Mouse (Mus musculus) adrenal gland, adult 2 months (tissue): ENCODE measurements around the gene Gucy2e. TPM values are rescaled to one million over a fixed set of nuclear protein-coding genes. Genes with fewer than 3 reads are reported as not detected.
A peak's percentile ranks its signal among the peaks of the same experiment; 100 is the strongest.

Experiments
- DNase-seq: peaks from one replicate; pipeline ENCODE4 v3.0.0; 2021
- polyA plus RNA-seq: library from polyadenylated mRNA; depleted of rRNA; stranded (reverse); fragments of >200 nt; gene quantifications from 2 replicates; pipeline ENCODE4 v1.2.3, GENCODE M21; 2012
- total RNA-seq, 2 experiments: library from RNA; stranded (reverse); gene quantifications; 2 replicates each; pipeline ENCODE4 v1.2.3; 2021

Gucy2e gene
- total and polyA plus RNA-seq, 3 experiments = not detected

DNA sequence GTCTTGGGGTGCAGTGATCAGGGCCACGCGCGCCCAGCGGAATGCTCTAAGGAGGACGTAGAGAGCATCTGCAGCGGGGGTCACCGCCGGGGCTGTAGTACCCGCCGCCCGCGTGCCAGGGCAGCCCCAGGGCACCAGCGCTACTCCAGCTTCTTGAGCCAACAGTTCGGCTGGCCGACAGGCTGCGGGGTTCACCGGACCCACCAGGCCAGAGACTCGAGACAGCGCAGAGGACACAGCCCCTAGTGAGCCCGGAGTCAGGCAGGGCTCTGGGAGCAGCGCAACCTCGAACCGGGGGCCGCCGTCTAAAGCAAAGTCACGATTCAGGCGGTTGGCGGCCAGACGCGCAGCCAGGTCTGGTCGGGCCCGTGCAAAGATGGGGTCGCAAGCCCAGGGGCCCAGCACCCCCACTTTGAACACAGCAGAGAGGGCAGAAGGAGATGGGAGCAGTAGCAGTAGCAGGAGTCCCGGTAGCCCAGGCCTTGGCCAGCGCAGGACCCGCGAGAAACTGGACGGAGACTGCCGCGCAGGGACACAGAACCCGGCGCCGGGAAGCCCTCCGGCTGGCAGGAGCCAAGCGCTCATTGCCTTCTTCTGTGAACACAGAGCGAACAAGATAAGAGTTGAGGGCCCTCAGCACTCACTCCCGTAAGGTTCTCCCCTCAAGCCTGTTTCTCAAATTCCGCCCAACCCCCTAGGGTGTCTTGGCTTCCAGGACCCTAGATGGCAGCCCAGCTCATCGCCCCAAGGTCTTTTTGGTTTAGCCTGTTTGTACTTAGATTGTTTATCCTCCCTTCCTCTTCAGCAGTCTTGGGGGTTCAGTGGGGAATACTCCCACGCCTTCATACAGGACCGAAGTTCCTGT lies 543 bp downstream of the Gucy2e start:
- no peak for DNase-seq

DNA sequence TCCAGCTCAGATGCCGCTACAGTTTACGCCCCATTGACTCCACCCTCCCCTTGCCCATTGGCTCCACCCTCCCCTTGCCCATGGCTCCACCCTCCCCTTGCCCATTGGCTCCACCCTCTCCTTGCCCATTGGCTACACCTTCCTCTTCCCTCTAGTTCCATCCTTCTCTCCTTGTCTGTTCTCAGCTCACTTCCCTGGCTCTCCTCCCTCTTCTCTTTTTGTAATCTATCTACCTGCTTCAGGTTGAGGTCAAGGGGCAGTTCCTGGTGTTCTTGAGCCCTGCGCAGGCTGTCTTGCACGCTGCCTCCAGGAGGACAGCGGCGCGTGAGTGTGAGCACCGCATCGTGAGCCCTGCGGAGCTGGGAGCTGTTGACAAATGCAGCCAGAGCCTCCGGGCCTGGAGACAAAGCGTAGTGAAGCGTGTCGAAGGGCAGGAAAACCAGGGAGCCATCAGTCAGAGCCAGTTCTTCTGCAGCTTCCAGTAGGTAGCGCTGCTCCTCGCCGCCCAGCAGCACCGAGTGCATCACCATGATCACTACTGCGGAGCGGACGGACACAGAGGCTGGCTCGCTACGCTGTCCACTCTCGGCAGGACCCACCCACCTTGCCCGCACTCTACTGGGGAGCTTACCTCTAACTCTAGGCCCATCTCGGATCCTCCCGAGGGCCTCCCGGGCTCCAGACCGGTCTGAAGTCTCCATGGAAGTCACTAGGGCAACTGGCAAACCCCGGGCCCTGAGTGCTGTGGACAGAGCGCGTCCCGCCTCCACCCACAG lies 1.4 kb downstream of the Gucy2e start:
- peak; percentile 85 for DNase-seq

DNA sequence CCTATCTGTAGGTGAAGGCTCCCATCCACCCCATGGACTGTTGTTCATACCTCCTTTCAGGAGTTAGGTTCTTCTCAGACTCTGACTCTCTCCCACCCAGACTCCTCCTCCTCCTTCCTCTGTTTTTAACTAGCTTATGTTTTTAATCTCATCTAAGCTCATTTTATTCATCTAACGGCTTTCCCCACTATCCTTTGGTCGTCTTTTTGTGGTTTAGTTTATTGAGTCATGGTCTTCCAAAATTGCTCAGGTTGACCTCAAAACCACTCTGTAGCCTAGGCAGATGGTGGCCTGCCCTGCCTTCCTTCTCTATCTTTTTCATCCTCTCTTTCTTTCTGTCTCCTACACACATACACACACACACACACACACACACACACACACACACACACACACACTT lies 3.7 kb downstream of the Gucy2e start:
- DNase-seq = no peak

DNA sequence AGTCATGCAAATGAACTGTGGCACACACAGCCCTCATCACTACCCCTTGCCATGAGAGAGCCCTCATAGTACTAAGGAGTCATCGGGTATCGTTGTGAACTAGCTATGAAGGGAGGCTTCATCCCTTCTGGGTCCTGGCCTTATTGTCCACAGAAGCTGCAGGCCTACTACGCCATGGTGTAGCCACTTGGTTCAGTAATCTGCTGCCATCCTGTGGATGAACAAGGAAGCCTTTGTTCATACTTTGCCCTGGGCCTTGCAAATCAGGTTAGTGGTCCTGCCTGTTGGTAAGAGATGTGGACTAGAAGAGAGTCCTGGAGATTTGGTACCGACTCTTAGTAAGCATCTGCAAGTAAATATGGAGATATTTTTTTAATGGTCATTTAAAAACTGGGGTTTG lies 6.4 kb downstream of the Gucy2e start:
- no peak for DNase-seq

DNA sequence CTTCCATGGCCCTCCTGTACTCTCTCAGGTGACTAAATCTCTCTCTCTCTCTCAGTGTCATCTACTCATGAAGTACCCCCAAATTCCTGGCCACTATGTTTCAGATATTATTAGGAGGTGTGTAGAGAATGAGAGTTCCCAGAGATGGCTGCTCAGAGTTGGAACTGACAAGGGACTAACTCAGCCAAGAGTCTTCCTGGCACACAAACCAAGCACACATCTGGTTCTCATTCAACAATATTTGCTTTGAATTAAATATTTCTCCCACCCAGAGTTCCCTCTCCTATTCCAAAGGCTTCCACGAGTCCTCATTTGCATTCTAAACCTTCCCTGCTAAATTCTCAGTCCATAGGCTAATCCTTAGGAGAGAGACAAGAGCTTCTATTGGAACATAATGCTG lies 11.1 kb downstream of the Gucy2e start:
- DNase-seq = no peak

DNA sequence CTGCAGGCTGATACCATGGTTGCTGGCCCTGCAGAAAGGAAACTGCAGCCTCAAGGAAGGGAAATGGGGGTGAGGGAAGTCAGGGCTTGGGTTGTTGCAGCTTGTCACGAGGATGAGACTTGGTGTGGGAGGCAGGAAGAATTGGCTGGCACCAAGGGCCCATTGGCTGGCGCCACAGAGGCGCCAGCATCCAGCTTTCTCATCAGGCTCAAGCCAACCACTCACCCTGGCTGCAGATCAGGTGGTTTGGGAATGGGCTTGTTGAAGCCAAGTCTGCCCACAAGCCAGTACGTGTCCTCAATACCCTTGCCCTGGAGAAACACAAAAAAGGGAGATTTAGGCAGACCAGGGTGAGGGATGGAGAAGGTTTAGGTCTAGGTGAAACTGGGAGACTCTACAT lies 13.7 kb downstream of the Gucy2e start:
- no peak for DNase-seq

DNA sequence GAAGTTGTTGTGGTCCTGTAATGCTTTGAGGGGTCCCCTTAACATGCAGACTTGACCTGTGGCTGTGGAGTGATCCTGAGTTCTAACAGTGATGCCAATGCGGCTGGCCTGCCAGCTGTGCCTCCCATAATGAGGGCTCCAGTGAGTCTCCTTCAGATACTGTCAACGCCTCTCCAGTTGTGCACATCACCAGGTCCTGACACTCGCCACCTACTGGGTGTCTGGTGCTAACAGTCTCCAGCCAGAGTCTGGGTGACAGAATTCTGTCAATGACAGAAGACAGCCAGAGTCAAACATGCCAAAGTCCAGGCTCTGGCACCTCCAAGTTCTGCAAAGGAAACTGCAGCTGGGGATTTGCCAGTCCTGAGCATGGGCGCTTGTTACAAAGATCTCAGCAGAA lies 15.8 kb downstream of the Gucy2e start:
- no peak for DNase-seq

DNA sequence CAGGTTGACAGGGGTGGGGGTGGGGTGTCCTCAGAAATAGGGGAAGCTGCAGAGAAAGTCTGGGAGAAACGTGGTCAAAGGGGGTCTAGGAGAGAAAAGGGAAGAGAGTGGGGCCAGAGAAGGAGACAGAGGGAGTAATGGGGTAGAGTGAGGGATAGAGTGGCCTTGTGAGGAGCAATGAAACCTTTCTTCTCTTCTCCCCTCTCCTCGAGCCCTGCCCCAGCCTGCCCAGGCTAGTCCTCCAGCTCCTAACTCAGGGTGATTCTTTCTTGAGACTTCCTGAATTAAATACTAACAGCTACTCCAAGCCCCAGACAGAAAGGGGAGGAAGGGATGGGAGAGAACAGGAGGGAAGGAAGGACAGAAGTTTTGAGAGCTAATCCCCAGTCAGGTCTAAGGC lies 18.2 kb downstream of the Gucy2e start:
- DNase-seq = no peak

DNA sequence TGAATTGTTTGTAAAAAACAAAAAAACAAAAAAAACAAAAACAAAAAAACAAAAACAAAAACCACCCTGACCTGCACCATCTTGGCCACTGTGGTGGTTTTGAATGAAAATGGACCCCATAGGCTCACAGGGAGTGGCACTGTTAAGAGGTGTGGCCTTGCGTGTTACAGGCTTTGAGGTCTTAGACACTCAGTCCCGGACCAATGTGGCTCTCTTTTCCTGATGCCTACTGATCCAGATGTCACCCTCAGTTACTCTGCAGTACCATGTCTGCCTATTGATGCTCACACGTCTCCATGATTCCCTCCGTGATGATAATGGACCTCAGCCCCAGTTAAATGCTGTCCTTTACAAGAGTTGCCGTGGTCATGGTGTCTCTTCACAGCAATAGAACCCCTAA lies 19.4 kb downstream of the Gucy2e start:
- DNase-seq = no peak

DNA sequence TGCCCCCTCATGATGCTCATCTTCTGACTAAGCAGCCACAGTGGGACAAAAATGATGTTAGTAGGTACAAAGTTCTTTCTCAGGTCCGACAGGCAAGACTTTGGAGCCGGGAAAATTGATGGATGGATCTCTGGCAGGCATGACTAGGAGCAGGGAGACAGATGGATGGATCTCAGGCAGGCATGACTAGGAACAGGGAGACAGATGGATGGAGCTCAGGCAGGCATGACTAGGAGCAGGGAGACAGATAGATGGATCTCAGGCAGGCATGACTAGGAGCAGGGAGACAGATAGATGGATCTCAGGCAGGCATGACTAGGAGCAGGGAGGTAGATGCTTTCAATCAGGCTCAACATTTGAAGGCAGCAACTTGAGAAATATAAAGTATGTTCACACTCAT lies 25.4 kb downstream of the Gucy2e start:
- DNase-seq = no peak

DNA sequence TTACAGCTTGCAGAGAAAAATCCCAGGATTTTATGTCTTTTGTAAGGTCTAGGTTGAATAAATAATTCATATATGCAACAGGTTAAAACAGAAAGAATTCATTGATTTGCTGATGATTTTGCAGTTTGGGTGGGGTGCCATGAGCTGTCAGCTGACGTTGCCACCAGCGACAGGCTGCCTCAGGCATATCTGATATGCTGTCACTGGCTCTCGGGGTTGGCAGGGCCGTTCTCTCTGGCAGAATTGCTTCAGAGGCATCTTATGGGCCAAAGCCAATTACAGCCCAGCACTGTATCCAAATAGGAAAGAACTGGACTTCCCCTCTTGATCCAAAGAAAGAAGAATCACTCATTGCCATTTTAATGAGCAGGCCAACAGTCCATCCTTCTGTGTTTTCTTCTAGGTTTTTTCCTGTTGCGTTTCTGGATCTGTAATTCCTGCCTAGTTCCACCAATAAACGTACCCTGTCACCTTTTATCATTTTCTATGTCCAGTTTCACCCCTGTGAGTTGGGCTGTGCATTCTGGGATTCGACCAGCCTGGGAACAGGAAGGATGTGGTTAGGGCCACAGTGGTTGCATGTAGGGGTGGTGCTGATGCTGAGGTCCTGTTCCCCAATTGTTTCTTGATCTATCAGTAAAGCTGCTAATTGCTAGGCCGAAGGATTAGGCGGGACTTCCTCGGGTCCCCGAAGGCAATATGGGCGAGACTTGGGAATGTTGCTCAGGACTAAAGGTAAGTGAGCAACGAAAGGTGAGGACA lies 34.2 kb downstream of the Gucy2e start:
- DNase-seq = no peak

DNA sequence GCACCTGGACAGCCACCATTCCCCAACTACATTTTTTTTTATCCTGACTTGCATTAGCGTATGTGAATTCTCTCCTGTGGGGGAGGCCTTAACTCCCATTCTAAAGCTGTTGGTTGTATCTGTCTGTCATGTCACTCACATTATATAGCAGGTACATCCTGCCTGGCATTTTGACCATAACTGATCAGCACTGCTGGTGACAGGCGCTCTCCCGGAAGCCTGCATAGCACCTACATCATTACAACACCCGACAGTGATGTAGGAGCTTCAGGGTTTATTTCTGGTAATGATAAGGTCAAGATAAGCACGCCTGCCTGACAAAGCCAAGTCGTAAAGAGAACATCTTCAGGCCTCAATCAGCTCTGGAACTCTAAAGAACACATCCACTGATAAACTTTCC lies 36.6 kb downstream of the Gucy2e start:
- no peak for DNase-seq

DNA sequence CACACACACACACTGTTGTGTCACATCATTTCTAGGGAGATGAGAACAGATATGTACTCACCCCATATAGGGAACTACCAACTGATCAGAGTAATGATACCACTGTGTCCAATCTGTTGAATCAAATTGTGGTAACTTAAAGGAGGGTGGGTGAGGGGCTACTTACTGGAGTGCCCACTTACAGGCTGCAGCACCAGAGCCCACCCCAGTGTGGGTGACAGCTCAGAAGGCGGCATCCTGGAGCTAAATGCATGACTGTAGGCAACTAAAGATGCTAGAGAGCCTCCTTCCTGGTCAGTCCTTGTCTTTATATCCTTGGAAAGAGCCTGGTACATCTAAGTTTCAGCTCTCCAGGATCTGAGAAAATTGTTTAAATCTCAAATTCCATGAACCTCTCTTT lies 37.6 kb downstream of the Gucy2e start:
- no peak for DNase-seq

DNA sequence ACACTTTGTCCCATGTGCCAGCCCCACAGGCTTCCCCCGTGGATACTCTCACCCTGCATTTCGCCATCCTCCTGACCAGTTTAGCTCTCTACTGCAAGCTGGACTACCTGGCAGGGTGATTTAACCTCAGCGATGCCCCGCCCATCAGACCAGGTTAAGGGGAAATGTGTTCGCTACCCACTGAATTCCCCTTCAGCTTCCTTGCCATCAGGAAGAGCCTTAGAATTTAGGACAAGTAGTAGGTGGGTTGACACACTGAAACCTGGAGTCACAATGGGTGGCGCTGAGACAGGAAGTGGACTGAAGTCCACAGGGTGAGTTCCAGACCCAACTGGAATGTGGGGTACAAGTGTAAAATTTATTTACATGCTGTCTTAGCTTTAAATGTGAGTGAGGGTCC lies 39.1 kb downstream of the Gucy2e start, which contains the start of gene Alox8:
Alox8 (minus strand) TSS at position 101 of the 400 bp plus-strand sequence.
- DNase-seq = no peak

DNA sequence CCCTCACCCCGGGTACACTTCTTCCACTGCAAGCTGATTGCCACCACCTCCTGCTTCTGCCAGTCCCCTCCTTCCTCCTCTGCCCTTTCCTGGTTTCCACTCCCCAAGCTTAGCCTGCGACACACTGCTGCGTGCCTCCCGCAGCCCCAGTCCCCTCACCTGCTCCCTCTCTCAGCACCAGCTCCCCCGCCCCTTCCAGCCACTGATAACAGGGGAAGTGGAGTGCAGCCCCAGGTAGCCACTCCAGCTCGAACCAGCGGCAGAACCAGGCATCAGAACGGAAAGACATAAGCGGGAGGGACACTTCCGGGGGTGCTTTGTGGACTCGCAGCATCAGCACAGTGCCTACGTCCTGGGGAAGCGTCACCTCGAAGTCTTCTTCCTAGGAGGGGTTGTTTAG lies 39.6 kb downstream of the Gucy2e start:
- no peak for DNase-seq

DNA sequence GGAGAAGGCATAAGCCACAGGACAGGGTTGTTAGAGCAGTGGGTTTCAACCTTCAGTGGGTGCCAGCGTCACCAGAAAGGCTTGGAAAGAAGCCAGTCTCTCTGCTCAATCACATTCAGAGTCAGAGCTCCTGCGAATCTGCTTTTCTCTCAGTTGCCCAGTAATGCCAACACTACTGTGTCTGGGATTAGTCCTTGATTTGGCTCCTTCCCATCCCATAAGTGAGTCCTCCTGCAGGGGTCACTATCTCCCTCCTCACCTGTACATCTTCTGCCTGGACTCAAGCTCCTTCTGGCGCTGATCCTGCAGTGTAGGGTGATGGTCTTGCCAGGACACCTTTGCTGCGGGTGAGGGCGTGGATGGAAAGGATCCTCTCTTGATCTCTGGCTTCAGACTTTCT lies 40.1 kb downstream of the Gucy2e start:
- no peak for DNase-seq

DNA sequence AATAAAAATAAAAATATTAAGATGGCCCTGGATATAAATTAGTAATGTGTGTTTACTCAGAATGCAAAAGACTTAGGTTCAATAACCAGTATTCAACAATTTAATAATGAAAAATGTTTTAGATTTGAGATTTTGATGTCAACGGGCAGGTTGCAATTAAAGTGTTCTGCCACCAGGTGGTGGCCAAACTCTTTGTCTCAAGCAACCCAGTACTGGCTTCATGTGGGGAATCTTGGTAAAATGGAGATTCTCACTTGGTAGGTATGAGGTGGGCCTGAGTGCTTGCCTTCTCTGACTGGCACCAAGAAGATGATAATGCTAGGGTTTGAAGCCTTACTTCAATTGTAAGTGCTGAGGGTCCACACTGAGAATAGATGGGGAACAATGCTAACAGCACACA lies 44.0 kb downstream of the Gucy2e start:
- peak; percentile 22 for DNase-seq

DNA sequence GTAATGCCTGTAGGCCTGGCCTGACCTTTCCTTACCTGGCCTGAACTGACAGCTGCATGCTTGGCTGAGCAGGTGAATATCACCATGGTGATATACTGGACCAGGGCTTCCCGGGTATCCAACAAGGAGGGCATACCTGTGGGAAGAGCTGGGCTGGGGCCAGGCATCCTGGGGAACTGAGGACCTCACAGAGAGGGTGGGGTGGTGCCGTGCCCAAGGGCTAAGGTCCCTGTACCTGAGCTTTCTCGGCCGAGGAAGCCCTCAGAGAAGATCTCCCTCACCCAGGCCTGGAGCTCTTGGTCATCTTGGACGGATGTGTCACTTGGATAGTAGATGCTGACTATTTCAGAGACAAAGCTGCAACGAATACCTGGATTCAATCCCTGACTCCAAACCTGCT lies 50.9 kb downstream of the Gucy2e start:
- no peak for DNase-seq

DNA sequence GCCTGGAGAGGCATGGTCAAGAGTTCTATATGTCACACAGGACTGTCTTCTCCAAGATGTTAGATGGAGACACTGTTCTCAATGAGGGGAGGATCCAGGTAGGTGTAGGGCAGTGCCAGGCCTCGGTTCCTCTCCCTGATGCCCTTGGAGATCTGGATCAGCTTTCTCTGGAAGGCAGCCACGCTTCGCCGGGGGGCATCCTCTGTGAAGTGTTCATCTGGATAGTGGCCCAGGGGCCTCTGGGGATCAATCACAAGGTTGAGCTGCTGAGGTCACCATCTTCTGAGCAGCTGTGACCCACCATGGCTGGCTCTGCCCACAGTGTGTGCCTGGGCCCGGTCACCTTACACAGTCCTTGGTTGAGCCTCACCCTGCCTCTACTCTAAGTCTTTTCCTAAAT lies 51.8 kb downstream of the Gucy2e start:
- DNase-seq = no peak

DNA sequence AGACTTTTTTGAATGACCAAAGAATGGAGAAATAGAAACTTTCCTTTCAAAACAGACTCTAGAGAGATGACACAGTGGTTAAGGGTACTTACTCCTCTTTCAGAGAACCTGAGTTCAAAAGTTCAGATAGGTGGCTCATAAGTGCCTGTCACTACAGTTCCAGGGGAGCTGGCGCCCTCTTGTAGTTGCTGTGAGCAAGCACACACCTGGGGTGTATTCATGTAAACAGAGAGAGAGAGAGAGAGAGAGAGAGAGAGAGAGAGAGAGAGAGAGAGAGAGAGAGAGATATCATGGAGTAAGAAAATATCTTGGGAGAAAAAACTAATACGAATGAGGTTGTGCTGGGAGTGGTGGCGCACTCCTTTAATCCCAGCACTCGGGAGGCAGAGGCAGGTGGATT lies 56.7 kb downstream of the Gucy2e start:
- no peak for DNase-seq

DNA sequence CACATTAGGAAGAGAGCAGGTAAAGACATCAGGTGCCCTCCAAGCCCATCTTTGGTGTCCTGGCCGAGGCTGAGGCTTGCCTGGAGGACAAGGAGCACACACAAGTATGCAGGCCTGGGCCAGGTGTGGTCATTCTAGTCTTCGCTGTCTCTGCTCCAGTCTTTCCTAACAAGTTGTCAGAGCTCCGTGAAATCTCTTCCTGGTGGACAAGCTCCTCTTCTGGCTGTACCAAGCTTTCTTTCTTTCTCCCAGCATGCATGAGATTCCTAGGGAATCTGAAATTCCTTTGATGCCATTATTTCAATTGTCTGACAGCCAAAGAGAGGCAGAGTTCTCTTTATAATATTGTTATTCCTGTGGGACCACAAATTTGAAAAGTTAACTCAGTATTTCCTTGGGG lies 57.3 kb downstream of the Gucy2e start:
- DNase-seq = no peak

DNA sequence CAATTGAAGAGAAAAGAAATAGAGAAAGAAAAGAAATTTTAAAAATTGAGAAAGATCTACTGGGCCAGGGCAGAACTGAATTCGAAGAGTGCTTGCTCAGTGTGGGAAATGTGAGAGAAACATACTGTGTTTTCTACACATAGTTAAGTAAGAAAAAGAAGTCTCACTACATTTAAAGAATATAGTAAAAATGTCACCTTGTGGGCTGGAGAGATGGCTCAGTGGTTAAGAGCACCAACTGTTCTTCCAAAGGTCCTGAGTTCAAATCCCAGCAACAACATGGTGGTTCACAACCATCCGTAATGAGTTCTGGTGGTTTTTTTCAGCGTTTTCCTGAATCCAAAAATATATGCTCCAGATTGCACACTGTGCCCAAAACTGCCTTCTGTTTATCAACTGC lies 58.3 kb downstream of the Gucy2e start:
- no peak for DNase-seq

DNA sequence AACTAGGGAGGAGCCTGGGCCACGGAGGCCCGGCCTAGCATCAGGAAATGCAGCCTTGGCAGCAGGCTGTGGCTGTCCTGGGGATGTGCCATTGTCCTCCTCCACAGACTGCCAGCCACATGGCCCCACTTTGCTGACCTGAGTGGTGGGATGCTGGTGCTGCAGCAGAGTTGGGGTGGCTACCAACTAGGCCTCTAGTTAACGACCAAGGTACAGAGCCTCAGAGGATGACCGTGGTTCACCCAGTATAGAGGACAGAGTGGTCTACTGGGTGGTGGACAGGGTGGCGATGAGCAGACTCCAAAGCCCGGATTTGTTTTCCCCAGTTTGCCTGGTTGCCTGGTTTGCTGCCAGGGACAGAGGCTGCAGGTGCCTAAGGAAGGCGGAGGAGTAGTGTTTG lies 62.1 kb downstream of the Gucy2e start:
- no peak for DNase-seq
